In genomic region chr4:118029892-118030291, GRCm38 (mm10) we compare ENCODE assay signal across 20 mouse cellular contexts.
DNase-seq lines count a peak whose midpoint lies in the region; ATAC-seq and TF ChIP-seq lines count a peak whose summit lies in the region.
"Had no signal": no experiment of that assay in that cellular context is flagged by ENCODE, and none has a peak within 500 bp of the region (broad histone marks: within the 10 kb centered on the region; RNA-seq: fewer than 3 reads in every experiment).

No protein-coding gene starts in this region.

- no peak for TF ChIP-seq POLR2A in brain, embryonic 14.5 days (IDR thresholded peaks at IDR 0.05; ENCODE audit: borderline replicate concordance, extremely low read depth, insufficient read depth, insufficient read length, poor library complexity, severe bottlenecking)

- TF ChIP-seq CTCF in brain, embryonic 14.5 days (IDR thresholded peaks at IDR 0.05; ENCODE audit: borderline replicate concordance, extremely low read depth, insufficient read depth, insufficient read length): no peak

- H3K36me3 ChIP-seq in hindbrain, embryonic 11.5 days (ENCODE audit: control insufficient read depth, insufficient read depth, low read length): no peaks in the 10 kb centered on the region
- no peaks in the 10 kb centered on the region for H3K36me3 ChIP-seq in hindbrain, embryonic 13.5 days
- no peaks in the 10 kb centered on the region for H3K36me3 ChIP-seq in lung, embryonic 16.5 days (ENCODE audit: control insufficient read depth, insufficient read depth, low read length)
- H3K36me3 ChIP-seq in stomach, embryonic 16.5 days (ENCODE audit: control insufficient read depth, insufficient read depth, low read length): no peaks in the 10 kb centered on the region; the same call in 1 of the 2 replicates
- H3K36me3 ChIP-seq: heart, embryonic 13.5 days; limb, embryonic 13.5 days; neural tube, embryonic 12.5 days had no signal

- no peak overlapping the region for H3K4me3 ChIP-seq in hindbrain, embryonic 11.5 days (ENCODE audit: low read depth, low read length)
- H3K4me3 ChIP-seq in hindbrain, embryonic 13.5 days: no peak overlapping the region
- H3K4me3 ChIP-seq in lung, embryonic 16.5 days (ENCODE audit: low read length): no peak overlapping the region
- H3K4me3 ChIP-seq in stomach, embryonic 16.5 days (replicated peaks; ENCODE audit: low read length): no peak overlapping the region
- H3K4me3 ChIP-seq: forebrain, embryonic 13.5 days; gastrocnemius, adult 2 months; heart, embryonic 13.5 days; limb, embryonic 13.5 days; megakaryocyte, embryonic 14.5 days; neural tube, embryonic 12.5 days had no signal

- H3K27ac ChIP-seq in hindbrain, embryonic 11.5 days (ENCODE audit: low read depth, low read length): no peak overlapping the region
- no peak overlapping the region for H3K27ac ChIP-seq in hindbrain, embryonic 13.5 days
- peak overlapping the region; percentile 69 for H3K27ac ChIP-seq in lung, embryonic 16.5 days (ENCODE audit: low read length)
- H3K27ac ChIP-seq in stomach, embryonic 16.5 days (ENCODE audit: low read length): peak overlapping the region; percentile 39; the same call in 1 of the 2 replicates
- H3K27ac ChIP-seq: forebrain, embryonic 13.5 days; gastrocnemius, adult 2 months; heart, embryonic 13.5 days; neural tube, embryonic 12.5 days had no signal

- H3K4me2 ChIP-seq in hindbrain, embryonic 11.5 days (replicated peaks; ENCODE audit: low read depth, low read length): no peak overlapping the region
- H3K4me2 ChIP-seq in hindbrain, embryonic 13.5 days: no peak overlapping the region
- H3K4me2 ChIP-seq in lung, embryonic 16.5 days (ENCODE audit: low read depth, low read length): no peak overlapping the region
- no peak overlapping the region for H3K4me2 ChIP-seq in stomach, embryonic 16.5 days (ENCODE audit: low read depth, low read length)
- H3K4me2 ChIP-seq: forebrain, embryonic 13.5 days; heart, embryonic 13.5 days; limb, embryonic 13.5 days; neural tube, embryonic 12.5 days had no signal

- no peak for ATAC-seq in hindbrain, embryonic 11.5 days (ENCODE audit: low FRiP score)
- ATAC-seq in hindbrain, embryonic 13.5 days (ENCODE audit: low FRiP score): no peak
- ATAC-seq in lung, embryonic 16.5 days (ENCODE audit: low read depth): peak; percentile 63
- ATAC-seq in stomach, embryonic 16.5 days (ENCODE audit: insufficient read depth, low FRiP score): no peak
- ATAC-seq: forebrain, embryonic 13.5 days had no signal

- no peak overlapping the region for H3K9ac ChIP-seq in hindbrain, embryonic 11.5 days (ENCODE audit: low read depth, low read length)
- no peak overlapping the region for H3K9ac ChIP-seq in hindbrain, embryonic 13.5 days
- H3K9ac ChIP-seq in lung, embryonic 16.5 days (ENCODE audit: low read length): no peak overlapping the region
- no peak overlapping the region for H3K9ac ChIP-seq in stomach, embryonic 16.5 days (ENCODE audit: low read length)
- H3K9ac ChIP-seq: forebrain, embryonic 13.5 days; heart, embryonic 13.5 days; limb, embryonic 13.5 days; neural tube, embryonic 12.5 days had no signal

- H3K9me3 ChIP-seq in hindbrain, embryonic 11.5 days (ENCODE audit: control insufficient read depth, low read length): no peaks in the 10 kb centered on the region
- H3K9me3 ChIP-seq in hindbrain, embryonic 13.5 days: no peaks in the 10 kb centered on the region
- no peaks in the 10 kb centered on the region for H3K9me3 ChIP-seq in lung, embryonic 16.5 days (ENCODE audit: control insufficient read depth, low read length)
- H3K9me3 ChIP-seq in stomach, embryonic 16.5 days (replicated peaks; ENCODE audit: control insufficient read depth, low read length): no peaks in the 10 kb centered on the region
- H3K9me3 ChIP-seq: forebrain, embryonic 13.5 days; heart, embryonic 13.5 days; limb, embryonic 13.5 days; megakaryocyte, embryonic 14.5 days; neural tube, embryonic 12.5 days had no signal

- 54% methylated on average over 6 of the region's 6 CpGs for WGBS in hindbrain, embryonic 11.5 days
- WGBS in hindbrain, embryonic 13.5 days: 33% methylated on average over 6 of the region's 6 CpGs
- WGBS in lung, embryonic 16.5 days: 29% methylated on average over 6 of the region's 6 CpGs
- WGBS in stomach, embryonic 16.5 days: 50% methylated on average over 6 of the region's 6 CpGs

- H3K27me3 ChIP-seq in hindbrain, embryonic 11.5 days (ENCODE audit: control insufficient read depth, insufficient read depth, low read length): no peaks in the 10 kb centered on the region
- H3K27me3 ChIP-seq in hindbrain, embryonic 13.5 days: no peaks in the 10 kb centered on the region
- H3K27me3 ChIP-seq in lung, embryonic 16.5 days (ENCODE audit: control insufficient read depth, insufficient read depth, low read depth, low read length): no peaks in the 10 kb centered on the region
- no peaks in the 10 kb centered on the region for H3K27me3 ChIP-seq in stomach, embryonic 16.5 days (ENCODE audit: control insufficient read depth, insufficient read depth, low read length)
- H3K27me3 ChIP-seq: forebrain, embryonic 13.5 days; heart, embryonic 13.5 days; limb, embryonic 13.5 days; megakaryocyte, embryonic 14.5 days; neural tube, embryonic 12.5 days had no signal

- H3K4me1 ChIP-seq in hindbrain, embryonic 11.5 days (replicated peaks; ENCODE audit: control insufficient read depth, insufficient read depth, low read length): no peaks in the 10 kb centered on the region
- H3K4me1 ChIP-seq in hindbrain, embryonic 13.5 days (replicated peaks): peaks cover 16% of the 10 kb centered on the region
- peaks cover 28% of the 10 kb centered on the region for H3K4me1 ChIP-seq in lung, embryonic 16.5 days (replicated peaks; ENCODE audit: control insufficient read depth, insufficient read depth, low read length)
- peaks cover 9% of the 10 kb centered on the region; the same call in 1 of the 2 replicates for H3K4me1 ChIP-seq in stomach, embryonic 16.5 days (ENCODE audit: control insufficient read depth, insufficient read depth, low read length)

- peak; percentile 15 for DNase-seq in hindbrain, embryonic 11.5 days (ENCODE audit: low spot score)
- DNase-seq in lung, postnatal 14 days: no peak
- DNase-seq in brain, embryonic 14.5 days (ENCODE audit: low read depth): peak; percentile 43
- DNase-seq in frontal cortex, postnatal 10 days (ENCODE audit: low spot score in 2 of 2): no peak
- DNase-seq: adrenal gland, postnatal 36 days; cerebellum, adult 9-11 months; gastrocnemius, adult 2 months; heart, adult 11 months; heart, postnatal 36 days; kidney, postnatal 36 days; layer of hippocampus, adult 9-11 months; right cerebral cortex, postnatal 25 days had no signal

Comparison
In these comparisons a context has a peak if more than half of its experiments do, and no peak if none do; other contexts are left out.
1. DNase-seq: peak in hindbrain, embryonic 11.5 days (single experiment) and brain, embryonic 14.5 days (single experiment); none in lung, postnatal 14 days (single experiment) and frontal cortex, postnatal 10 days (0 of 2).
2. H3K27ac ChIP-seq: peak in lung, embryonic 16.5 days (single experiment) and stomach, embryonic 16.5 days (single experiment); none in hindbrain, embryonic 11.5 days (single experiment) and hindbrain, embryonic 13.5 days (single experiment).